Mouse (Mus musculus): Measurements from ENCODE around the gene Trmt11. TPM values are rescaled to one million over a fixed set of nuclear protein-coding genes. Genes with fewer than 3 reads are reported as not detected.
"Not testable (repeated sequence)": the region's sequence is repeated elsewhere in the genome, so short reads cannot be mapped to it uniquely, and the experiment has no call there.

Gene Trmt11
- polyA plus RNA-seq, 1 experiment, result 8.7 TPM

DNA sequence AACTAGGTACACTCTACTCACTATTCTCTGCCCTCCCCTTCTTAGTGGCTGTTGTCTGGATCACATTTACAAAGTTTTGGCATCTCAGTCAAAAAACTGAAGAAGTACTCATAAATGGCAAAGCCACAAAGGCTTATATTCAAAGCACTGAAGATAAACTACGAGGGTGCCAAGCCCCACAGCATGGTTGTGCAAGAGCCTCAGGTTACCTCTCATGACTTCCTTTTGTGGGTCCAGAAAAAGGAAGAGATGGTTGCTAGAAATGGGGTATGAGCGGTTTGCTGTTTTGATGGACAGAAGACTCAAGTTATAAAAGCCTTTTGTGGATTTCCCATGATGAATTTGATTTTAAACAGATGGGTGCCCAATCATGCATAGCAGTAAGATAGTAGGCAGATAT is 97.4 kb downstream of the Trmt11 start:
- WGBS, result 7% methylated on average over 2 of the region's 2 CpGs
- TF ChIP-seq POLR2A (IDR thresholded peaks at IDR 0.05; ENCODE audit: borderline replicate concordance, control insufficient read depth, low read depth, low read length) (no peak), CTCF (IDR thresholded peaks at IDR 0.05; ENCODE audit: control insufficient read depth, insufficient read depth, low read length) (no peak)

DNA sequence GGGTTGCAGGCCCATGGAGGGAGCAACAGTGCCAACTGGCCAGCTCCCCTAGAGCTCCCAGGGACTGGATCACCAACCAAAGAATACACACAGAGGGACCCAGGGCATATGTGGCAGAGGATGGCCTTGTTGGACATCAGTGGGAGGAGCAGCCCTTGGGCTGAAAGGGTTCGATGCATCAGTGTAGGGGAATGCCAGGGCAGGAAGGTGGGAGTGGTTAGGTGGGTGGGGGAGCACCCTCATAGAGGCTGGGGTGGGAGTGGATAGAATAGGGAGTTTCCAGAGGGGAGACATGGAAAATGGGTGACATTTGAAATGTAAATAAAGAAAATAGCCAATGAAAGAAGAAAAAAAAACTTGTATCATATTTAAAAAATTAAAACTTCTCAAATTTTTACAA is 97.8 kb downstream of the Trmt11 start:
- no peak overlapping the region for H3K27ac ChIP-seq (ENCODE audit: control insufficient read depth, insufficient read depth, low read depth, low read length, poor library complexity)
- H3K4me1 ChIP-seq (ENCODE audit: control insufficient read depth, insufficient read depth, low read length), result no peaks in the 10 kb centered on the region
- WGBS, result 63% methylated on average over 1 of the region's 1 CpGs
- H3K4me3 ChIP-seq (replicated peaks; ENCODE audit: control insufficient read depth, low read depth, low read length), result no peak overlapping the region
- TF ChIP-seq POLR2A (IDR thresholded peaks at IDR 0.05; ENCODE audit: borderline replicate concordance, control insufficient read depth, low read depth, low read length) (no peak), CTCF (IDR thresholded peaks at IDR 0.05; ENCODE audit: control insufficient read depth, insufficient read depth, low read length) (no peak)

More for the DNA sequence above, 97.4 kb downstream of the Trmt11 start:
- Histone ChIP-seq H3K4me3 (replicated peaks; ENCODE audit: control insufficient read depth, low read depth, low read length) (no peak overlapping the region), H3K27ac (ENCODE audit: control insufficient read depth, insufficient read depth, low read depth, low read length, poor library complexity) (no peak overlapping the region), H3K4me1 (ENCODE audit: control insufficient read depth, insufficient read depth, low read length) (no peaks in the 10 kb centered on the region)

- H3K4me1 ChIP-seq (ENCODE audit: control insufficient read depth, insufficient read depth, low read length); H3K27ac ChIP-seq (ENCODE audit: control insufficient read depth, insufficient read depth, low read depth, low read length, poor library complexity); H3K4me3 ChIP-seq (replicated peaks; ENCODE audit: control insufficient read depth, low read depth, low read length): not testable (repeated sequence)
- WGBS, result 81% methylated on average over 19 of the region's 19 CpGs
These were observed 102.3 kb downstream of the Trmt11 start for GRCm38 (mm10) chr10:30498223-30498622.

Other genes with a start within 250 kb of the Trmt11 start
- gene Hint3, start 28.9 kb upstream of the Trmt11 start, polyA plus RNA-seq (2011; ENCODE audit: insufficient read depth, insufficient read length, low replicate concordance, missing spikeins), result 10.5 and 15.1 TPM in 2 replicates
- 26.2 and 35.6 TPM in 2 replicates for gene Ncoa7, start 202.6 kb upstream of the Trmt11 start, polyA plus RNA-seq (2011; ENCODE audit: insufficient read depth, insufficient read length, low replicate concordance, missing spikeins)
- 0.50 and 0.77 TPM in 2 replicates for gene Hey2, start 242.1 kb upstream of the Trmt11 start, polyA plus RNA-seq (2011; ENCODE audit: insufficient read depth, insufficient read length, low replicate concordance, missing spikeins)

Data from bone marrow, adult 2 months (tissue).